Mouse (Mus musculus) MEL (cell line): ENCODE measurements around the gene Mdfi.

Experiments
- MAX ChIP-seq: IDR thresholded peaks from 2 replicates; pipeline ENCODE4 v1.6.1; 2011; ENCODE audit warnings: low read length, improper control_type of control experiment
- POLR2A ChIP-seq, 2 experiments: IDR thresholded peaks; 2 replicates each; pipeline ENCODE4 v1.6.1; 2011 to 2012; ENCODE audit warnings: low read length in 2 of 2, mild to moderate bottlenecking in 2 of 2, control low read depth in 1 of 2, improper control_type of control experiment in 1 of 2, low read depth in 1 of 2, moderate library complexity in 1 of 2; ENCODE audit not compliant: control insufficient read depth in 1 of 2, insufficient read depth in 1 of 2, poor library complexity in 1 of 2

DNA sequence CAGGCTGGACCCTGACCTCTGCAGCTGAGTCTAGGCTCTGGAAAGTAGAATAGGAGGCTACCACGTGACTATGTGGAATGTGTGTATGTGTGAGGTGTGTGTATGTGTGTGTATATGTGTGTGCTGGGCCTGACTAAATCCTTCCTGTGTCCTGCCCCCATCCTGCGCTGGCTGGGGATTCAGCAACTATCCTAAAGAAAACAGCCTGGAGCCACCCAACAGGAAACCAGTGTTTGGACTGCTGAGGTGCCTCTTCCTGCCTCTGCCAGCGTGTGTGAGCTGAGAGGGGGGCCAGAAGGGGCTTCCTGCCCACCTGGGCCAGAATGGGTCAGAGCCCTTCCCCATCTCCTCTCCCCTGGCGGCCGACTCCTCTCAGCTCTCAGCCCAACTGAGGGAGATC is 20.9 kb downstream of the Mdfi start:
- TF ChIP-seq POLR2A (IDR thresholded peaks at IDR 0.05; ENCODE audit: control insufficient read depth in 1 of 2, insufficient read depth in 1 of 2, low read depth in 1 of 2, low read length in 2 of 2, poor library complexity in 1 of 2): no peak
- no peak for TF ChIP-seq MAX
